Mouse (Mus musculus): ENCODE results near the gene Rab1b.

- TF ChIP-seq POLR2A (IDR thresholded peaks at IDR 0.05; ENCODE audit: low read depth, low read length) (no peak), CTCF (IDR thresholded peaks at IDR 0.05; ENCODE audit: borderline replicate concordance, insufficient read depth, low read length) (no peak)
Observed at GRCm38 (mm10) chr19:5069486-5069885, 37.4 kb downstream of the Rab1b start.
